Mouse (Mus musculus): ENCODE results near the gene Glrb.

Glrb gene

DNA sequence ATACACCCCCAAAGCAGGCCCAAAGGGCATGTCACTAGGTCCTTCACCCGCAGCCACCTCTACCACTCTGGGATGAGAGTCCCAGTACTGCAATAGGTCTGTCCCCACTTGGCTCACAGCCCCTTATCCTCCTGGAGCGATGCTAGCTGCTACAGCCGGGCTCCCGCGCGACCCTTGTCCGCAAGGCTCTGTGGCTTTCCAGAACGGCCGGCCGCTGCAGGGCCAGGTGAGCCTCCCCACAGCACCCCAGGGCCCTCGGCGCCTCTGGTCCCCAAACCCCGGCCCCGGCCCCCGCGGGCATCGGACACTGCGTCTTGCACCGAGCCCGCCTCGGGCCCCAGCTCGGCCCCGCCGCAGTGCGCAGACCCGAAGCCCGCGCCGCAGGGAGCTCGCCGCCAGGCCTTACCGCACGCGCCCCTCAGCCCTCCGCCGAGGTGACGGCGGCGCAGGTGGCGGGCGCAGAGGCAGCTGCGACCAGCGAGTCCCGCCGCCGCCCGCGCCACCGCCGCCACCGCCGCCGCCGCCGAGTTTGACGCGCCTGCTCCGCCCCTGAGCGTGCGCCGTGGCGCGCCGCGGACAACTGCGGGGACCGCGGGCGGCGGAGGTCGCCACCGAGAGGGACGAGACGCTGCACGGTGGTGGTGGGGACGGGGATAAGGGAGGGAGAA is at the start of gene Glrb:
Gene Glrb (minus strand): TSS at position 550 of the 668 bp plus-strand sequence.
- no peak for DNase-seq

GRCm38 (mm10) chr3:80959965-80960364 is 46.5 kb upstream of the Glrb start:
- no peak for DNase-seq

DNA sequence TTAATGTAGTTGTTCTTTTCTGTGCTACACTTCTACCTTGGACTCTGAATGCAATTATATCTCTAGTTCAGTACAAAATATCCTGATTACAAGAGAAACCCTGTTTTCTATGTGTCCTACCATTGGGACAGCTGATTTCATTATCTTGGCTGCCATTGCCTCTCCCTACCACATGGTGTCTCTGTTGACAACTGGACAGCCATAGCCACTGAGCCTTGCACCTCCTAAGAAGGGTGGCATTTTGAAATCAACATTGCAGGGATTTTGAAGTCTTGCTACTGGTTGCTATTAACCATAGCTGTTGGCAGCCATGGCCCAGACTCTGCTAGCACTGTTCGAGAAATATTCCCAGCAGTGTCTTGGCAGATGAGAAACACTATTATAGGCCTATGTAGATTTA is 45.1 kb upstream of the Glrb start:
- peak; percentile 57 for DNase-seq

- no peak for DNase-seq
Measured at GRCm38 (mm10) chr3:80913779-80914284, 372 bp upstream of the Glrb start.

DNA sequence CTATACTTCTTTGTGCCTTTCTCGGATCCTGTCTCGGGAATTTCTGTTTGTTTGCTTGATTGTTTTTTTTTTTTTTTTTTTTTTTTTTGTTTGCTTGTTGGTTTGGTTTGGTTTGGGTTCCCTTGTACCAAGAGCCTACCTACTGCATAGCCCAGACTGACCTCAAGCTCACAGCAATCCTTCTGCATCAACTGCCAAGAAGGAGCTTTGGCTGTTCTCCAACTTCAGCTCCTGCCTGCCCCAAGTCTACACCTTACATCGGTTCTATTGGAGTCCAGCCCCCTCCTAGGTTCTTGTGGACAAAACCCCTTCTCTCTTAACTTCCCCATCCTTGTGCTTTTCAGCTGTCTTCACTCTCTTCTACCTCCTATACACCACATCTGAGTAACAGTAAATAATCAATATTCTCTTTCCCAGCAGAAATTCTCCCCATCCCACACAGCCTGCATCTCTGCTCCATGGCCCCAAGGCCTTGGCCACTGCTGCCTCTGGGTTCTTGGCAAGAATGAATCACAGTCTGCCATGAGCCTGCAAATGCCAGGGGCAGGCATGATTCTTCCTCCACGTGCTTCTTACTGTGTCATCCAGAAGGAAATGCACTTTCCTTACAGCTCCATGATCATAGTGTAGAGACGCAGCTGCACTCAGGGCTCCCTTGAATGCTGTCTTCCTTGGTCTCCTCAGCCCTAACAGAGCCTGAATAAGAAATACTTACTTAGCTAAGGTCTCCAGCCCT is 18.5 kb downstream of the Glrb start:
- DNase-seq: no peak

DNA sequence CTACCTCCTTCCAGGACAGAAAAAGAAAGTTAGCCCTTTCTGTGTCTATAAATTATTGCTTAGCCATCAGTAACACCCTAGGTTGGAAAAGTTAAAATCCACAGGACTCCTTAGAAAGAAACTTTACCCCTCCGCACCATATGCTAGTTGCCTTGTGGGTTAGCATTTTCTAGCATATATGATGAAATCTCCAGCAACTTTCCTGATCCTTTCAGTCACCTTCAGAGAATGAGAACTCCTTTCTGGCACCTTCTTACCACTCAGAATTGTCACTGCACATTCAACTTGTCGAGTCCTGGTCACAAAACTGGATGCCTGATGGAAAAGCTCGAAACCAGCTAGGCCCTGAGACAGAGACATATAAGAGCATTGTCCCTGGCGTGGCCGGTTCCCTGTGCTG is 19.1 kb downstream of the Glrb start:
- DNase-seq: no peak

GRCm38 (mm10) chr3:80893055-80893690 is 20.3 kb downstream of the Glrb start:
- no peak for DNase-seq

GRCm38 (mm10) chr3:80891087-80891486 is 22.4 kb downstream of the Glrb start:
- DNase-seq: no peak

DNA sequence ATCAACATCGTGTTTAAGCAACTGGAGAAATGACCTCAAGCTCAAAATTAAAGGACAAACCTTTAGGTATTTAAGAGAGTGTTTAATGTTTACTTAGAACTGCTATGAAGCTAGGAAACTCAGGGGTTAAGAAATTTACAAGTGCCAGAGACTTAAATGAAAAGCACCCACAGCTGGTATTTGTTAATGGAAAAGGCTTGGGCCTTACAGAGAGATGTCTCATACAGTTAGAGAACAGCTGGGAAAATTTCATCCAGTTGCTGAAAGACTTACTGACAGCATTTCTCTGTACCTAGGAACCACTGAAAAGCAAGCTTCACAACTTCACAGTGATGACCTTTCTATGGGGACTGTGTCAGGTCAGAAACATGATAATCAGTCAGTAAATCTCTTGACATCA is 28.3 kb downstream of the Glrb start:
- DNase-seq: no peak

DNA sequence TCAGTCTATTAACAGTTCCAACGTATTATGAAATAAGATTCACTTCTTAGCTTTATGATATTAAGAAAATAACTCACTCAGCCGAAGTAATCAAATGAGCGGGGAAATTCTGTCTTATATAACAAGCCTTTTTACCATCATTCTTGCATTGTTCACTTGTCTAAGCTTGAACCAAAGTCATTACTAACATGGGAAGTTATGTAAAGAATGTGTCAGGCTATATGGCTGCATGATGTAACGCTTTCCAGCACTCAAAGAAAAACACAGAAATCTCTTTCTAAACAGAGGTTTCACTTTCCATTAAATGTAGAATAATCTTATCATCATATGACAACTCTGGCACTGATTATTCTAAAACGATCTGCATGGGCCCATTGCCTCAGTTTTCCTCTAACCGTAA is 29.9 kb downstream of the Glrb start:
- no peak for DNase-seq

GRCm38 (mm10) chr3:80880660-80881293 is 32.7 kb downstream of the Glrb start:
- DNase-seq: no peak

DNA sequence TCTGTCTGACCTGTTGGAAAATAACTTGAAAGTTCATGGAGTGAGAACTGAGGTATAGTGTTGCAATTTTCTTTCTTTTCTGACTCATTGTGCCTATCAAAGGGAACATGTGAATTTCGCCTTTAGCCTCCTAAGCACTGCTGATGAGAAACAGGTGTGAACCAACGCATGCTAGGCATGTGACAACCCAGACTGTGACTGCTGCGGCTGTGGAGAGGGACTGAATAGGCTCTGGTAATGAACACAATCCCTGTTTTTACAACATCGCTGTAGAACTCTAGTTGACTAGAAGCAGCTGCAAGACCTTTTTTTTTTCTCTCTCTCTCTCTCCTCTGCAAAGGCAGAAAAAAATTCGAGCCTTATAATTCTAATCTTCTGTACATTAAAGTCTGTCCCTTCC is 34.9 kb downstream of the Glrb start:
- DNase-seq: no peak

- DNase-seq: no peak
Measured at GRCm38 (mm10) chr3:80874690-80875353, 38.6 kb downstream of the Glrb start.

GRCm38 (mm10) chr3:80874081-80874480 is 39.4 kb downstream of the Glrb start:
- no peak for DNase-seq

DNA sequence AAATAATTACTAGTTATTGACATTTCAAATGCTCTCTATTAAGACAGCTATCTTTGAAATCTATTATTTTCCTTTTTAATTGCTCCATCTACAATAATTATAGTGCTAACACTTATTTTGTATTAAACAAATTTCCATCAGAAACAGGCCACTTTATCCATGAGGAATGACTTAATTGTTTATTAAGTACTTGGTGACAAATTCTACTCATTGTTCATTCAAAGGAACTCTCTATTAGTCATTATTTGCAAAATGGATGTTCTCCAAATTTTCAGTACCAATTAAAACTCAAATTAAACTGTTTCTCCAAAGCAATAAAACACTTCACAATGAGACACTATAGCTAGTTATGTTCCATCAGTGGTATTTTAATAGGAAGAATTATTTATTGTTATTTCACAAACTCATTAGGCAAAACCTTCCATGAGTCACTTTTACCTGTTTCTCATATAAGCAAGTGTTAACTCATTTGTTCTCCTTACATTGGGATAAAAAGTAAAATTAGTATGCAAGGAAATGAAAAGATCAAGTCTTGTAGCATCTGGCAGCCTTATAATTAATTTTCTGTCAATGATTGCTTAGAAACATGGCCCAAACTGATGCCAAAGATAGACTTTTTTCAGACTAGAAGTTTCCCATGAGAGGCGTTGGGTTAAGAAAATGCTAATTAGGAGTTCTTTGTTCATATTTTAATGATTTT is 41.8 kb downstream of the Glrb start:
- no peak for DNase-seq

- no peak for DNase-seq
Measured at GRCm38 (mm10) chr3:80867328-80867727, 46.1 kb downstream of the Glrb start.

DNA sequence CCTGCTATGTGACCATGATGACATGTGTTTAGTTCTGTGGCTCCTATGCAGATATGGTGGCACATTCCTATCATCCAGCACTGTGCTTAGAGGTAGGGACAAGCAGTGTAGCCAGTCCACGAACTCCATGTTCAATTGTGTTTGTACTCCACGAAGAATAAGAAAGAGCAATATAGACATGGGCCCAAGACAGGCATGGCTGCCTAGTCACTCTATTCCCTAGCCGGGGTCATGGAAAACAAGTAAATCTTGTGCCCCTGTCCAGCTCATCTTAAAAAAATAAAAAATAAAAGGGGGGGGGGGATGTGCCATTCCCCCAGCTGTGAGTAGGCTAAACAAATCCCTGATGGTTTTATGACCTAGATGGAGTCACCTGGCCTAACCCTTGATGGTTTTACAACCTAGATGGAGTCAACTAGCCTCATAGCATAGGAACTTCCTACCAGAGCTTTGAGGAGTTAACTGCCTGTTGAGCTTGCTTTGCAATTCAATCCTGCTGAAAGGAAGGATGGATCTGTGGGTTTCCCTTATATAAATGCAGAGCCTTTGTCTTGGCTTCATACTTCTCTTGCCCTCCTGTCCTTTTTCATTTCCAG is 60.5 kb downstream of the Glrb start:
- DNase-seq: no peak

DNA sequence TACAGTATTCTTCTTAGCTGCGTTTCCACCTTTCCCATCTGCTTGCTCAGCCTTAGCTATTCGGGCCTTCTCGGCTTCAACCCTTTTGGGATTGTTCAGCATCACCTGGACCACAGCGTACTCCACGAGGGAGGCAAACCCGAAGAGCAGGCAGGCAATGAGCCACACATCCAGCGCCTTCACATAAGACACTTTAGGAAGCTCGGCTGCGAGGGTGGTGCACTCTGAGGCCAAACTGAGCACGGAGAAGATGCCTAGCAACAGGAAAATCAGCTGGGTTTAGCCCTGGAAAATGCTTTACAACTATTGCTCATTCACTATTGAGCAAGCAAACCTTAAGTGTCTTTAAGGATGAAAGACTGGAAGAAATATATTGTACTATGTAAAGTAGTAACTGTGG is 62.5 kb downstream of the Glrb start:
- no peak for DNase-seq

DNA sequence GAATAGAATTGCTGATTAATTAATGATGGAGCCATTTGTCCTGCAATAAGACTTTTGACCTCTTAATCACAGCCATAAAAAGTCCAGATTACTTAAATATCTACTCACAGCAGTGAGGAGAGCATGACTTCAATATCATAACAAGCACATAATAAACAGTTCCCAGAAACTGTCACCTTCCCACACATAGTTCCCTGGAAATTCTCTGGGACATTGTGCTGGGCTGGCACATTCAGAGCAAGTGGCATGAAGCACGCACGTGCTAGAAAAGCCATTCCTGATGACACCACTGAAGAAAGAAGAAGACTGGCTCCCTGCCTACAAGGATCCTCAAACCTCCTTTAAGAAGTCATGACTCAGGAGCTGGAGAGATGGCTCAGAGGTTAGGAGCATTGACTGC is 67.8 kb downstream of the Glrb start:
- DNase-seq: no peak

- no peak for DNase-seq
Measured at GRCm38 (mm10) chr3:80839845-80840244, 73.6 kb downstream of the Glrb start.

DNA sequence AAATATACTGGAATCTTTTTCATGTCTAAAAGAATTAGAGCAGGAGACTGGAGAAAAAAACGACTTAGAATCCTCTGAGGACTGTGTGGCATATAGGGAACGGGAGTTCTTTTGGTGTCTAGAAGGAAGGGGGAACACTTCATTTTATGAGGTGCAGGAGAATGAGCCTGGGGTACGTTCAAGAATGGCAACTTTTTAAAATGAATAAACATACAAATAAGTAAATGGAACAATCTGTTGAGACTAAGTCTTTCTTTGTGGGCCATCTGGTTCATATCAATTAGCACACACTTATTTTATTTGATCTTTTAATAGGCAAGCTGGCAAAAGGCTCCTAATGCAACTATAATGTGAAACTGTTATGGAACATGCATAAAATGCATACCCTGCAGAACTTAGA is 75.9 kb downstream of the Glrb start:
- no peak for DNase-seq

DNA sequence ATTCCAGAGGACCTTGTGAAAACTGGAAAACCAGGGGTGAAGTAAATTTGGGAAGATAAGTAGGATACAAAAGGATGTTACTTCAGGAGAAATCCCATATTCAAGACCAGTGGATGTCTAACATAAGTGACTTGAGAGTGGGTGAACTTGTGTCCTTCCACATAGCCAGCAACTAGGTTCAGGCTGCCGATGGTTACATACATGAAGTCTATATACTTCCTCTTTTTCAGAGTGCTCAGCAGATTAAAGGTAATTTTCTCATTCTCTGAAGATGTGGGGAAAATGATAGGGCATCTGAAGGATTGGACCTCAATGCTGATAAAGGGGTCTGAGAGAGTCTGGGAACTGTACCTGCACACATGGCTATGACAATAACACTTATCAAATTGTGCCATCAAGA is 89.5 kb downstream of the Glrb start:
- DNase-seq: no peak
